Mouse (Mus musculus) heart, adult 2 months (tissue): ENCODE data around the gene Etfb.

Experiments used
- CTCF ChIP-seq: fragments of 200-600 bp; IDR thresholded peaks from 2 replicates; pipeline ENCODE4 v1.8.1; 2022; ENCODE audit warnings: antibody characterized with exemption, mild to moderate bottlenecking, moderate library complexity
- POLR2A ChIP-seq: fragments of 200-500 bp; IDR thresholded peaks from 2 replicates; pipeline ENCODE4 v1.6.1; 2011; ENCODE audit warnings: mild to moderate bottlenecking, low read depth, low read length, control low read depth; ENCODE audit not compliant: insufficient read depth

GRCm38 (mm10) chr7:43399501-43399900, 44.4 kb upstream of the Etfb start:
- TF ChIP-seq CTCF (no peak), POLR2A (no peak)
